Mouse (Mus musculus) G1E (cell line): Measurements from ENCODE around the gene Pramel7.

Source experiments
- CTCF ChIP-seq: IDR thresholded peaks from 2 replicates; pipeline ENCODE4 v1.5.1; 2012; ENCODE audit warnings: low read depth, low read length, inconsistent platforms, mixed read lengths
- GATA1 ChIP-seq: IDR thresholded peaks from 2 replicates; pipeline ENCODE4 v1.6.1; 2012; ENCODE audit warnings: borderline replicate concordance, low read length, inconsistent platforms, mixed read lengths
- POLR2AphosphoS5 ChIP-seq: IDR thresholded peaks from 2 replicates; pipeline ENCODE4 v1.6.1; 2012; ENCODE audit warnings: low read depth, low read length, inconsistent platforms; ENCODE audit not compliant: insufficient replicate concordance
- TAL1 ChIP-seq: conservative IDR thresholded peaks from 2 replicates; pipeline ENCODE4 v1.6.1; 2012; ENCODE audit warnings: low read depth, low read length, inconsistent platforms, mixed read lengths

- TF ChIP-seq CTCF (no peak), POLR2AphosphoS5 (no peak), TAL1 (no peak), GATA1 (no peak)
Observed at GRCm38 (mm10) chr2:87461769-87462168, 35.1 kb downstream of the Pramel7 start.
